Mouse (Mus musculus) erythroblast, adult 5-6 weeks (primary cell): Measurements from ENCODE around the gene Dusp15. TPM values are rescaled to one million over a fixed set of nuclear protein-coding genes. Genes with fewer than 3 reads are reported as not detected.

Source experiments
- ATAC-seq: replicated peaks from 2 replicates; pipeline ENCODE4 v1.8.0; 2016; ENCODE audit warnings: moderate number of reproducible peaks, mild to moderate bottlenecking, moderate TSS enrichment, inconsistent platforms; ENCODE audit not compliant: poor library complexity, low FRiP score, severe bottlenecking
- total RNA-seq, 2 experiments: library from RNA; stranded (forward) in 1 of 2; stranded (reverse) in 1 of 2; fragments of 150-400 nt in 1 of 2; fragments of 200-764, 138-1000 nt in 1 of 2; gene quantifications; 2 replicates each; pipeline versions ENCODE4 v1.2.3 to v1.2.4; 2015 to 2017; ENCODE audit warnings: low replicate concordance in 2 of 2

Gene Dusp15
- not detected in 2 replicates for total RNA-seq (2015; ENCODE audit: low replicate concordance)
- total RNA-seq (2017; ENCODE audit: low replicate concordance), result 0.17 TPM in 1 of 2 replicates, not detected in the other

DNA sequence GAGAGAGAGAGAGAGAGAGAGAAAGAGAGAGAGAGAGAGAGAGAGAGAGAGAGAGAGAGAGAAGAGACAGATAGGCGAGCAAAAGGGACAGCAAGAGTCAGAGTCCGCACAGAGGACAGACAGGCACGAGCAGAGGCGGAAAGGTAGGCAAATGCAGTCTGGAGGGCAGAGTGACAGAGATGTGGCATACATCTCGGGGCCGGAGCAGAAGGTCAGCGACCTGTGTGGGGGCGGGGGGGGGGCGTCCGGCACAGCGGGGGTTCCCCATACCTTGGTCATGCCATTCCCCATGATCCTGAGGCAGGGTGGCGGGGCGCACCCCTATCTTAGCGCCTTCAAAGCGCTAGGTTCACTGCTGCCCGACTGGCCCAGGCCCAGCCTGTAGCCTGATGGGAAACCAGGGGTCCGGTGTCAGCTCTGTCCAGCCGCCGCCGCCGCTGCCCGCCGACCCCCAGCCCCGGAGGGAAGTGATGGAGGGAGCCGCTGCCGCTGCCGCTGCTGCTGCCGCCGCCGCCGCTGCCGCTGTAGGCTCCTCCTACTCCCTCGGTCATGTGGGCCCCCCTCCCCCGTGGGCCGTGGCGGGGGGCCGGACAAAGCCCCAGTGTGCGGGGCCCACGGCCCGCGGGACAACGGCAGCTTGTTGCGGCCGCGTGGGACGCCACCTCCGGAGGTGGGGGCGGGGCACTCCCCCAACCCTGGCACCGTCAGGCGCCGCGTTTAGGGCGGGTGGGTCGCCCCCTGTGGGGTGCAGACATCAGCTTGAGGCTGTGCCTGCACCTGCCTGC is at the start of gene Dusp15:
Gene Dusp15, minus strand, starts transcription at position 634 of the 785 bp plus-strand sequence.
- ATAC-seq, result no peak

DNA sequence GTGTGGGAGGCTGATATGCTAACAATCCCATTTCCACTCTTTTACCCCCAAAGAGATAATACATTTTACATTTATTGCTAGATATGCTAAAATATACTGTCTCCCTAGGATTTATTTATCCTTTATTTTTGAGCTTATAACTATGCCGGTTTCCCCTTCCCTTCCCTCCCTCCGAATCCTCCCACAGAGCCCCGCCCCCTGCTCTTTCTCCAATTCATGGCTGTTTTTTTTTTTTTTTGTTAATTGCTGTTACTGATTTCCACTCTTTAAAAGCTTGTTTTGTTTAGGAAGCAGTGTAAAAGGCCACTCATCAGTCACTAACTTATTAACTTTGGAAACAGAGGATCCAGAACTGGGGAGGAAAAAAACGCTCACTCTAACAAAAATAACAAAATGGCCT is 45.5 kb upstream of the Dusp15 start:
- no peak for ATAC-seq

DNA sequence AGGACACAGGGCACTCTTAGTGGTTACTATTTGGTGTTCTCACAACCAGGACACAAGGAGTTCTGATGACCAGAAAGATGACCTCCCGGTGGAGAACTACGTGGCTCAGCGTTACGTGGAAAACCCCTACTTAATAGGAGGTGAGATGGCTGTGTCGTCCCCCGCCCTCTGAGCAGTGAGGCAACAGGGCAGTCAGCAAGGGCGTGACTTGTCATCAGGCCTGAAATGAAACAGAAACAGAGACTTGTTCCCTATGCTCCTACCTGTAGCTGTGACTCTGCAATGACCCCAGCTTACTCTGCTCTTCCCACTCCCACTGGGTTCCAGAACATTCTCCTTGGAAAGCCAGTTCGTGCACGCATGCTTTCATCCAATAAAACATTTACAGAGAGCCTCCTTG is 40.0 kb upstream of the Dusp15 start:
- no peak for ATAC-seq

DNA sequence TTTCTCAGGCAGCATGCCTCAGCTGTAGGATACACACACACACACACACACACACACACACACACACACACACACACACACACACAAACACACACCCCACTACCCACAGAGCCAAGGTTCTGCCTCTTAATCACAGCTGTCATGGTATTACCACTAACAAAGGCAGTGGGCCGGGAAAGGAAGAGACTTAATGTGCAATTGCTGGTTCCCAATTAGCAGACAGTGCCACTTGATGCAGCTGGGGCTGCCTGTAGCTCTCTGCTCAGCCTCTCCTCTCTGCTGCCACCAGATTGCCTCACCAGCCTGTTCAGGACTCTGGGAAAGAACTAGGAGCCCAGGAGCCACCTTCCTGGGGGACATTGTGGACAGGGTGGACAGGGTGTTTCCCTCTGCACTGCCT is 34.1 kb upstream of the Dusp15 start:
- ATAC-seq, result no peak

DNA sequence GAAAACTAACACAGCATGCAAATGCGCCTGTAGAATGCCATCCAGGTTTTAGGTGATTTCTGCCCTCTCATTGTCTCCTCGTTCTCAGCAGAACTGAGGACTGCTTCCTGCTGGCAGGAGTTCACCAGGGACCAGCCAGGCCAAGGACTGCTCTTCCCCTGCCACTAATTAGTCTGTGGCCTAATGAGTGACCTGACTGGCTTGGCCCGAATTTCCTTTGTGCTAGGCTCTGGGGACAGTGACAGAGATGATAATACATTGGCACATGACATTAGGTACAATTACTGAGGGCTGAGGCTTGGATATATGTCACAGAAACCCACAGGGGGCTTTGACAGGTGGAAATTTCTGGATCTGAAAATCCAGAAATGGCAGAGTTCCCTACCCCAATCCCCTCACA is 25.5 kb upstream of the Dusp15 start:
- ATAC-seq, result no peak

DNA sequence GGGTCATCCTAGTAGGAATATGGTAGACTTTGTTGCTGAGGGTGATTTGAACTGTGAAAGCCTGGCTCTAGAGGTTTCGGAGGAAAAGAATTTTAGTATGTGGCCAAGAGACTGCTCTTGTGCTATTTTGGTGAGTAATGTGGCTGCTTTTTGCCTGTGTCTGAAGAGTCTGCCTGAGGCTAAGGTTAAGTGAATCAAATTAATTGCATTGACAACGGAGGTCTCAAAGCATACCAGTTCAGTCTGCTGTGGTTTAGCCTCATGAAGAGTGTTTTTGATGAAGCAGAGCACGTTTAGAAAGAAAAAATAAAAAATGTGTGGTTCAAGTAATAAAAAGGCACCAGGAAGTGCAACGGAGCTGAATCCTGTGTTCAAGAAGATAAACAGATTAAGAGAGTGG is 14.1 kb upstream of the Dusp15 start:
- ATAC-seq, result no peak

DNA sequence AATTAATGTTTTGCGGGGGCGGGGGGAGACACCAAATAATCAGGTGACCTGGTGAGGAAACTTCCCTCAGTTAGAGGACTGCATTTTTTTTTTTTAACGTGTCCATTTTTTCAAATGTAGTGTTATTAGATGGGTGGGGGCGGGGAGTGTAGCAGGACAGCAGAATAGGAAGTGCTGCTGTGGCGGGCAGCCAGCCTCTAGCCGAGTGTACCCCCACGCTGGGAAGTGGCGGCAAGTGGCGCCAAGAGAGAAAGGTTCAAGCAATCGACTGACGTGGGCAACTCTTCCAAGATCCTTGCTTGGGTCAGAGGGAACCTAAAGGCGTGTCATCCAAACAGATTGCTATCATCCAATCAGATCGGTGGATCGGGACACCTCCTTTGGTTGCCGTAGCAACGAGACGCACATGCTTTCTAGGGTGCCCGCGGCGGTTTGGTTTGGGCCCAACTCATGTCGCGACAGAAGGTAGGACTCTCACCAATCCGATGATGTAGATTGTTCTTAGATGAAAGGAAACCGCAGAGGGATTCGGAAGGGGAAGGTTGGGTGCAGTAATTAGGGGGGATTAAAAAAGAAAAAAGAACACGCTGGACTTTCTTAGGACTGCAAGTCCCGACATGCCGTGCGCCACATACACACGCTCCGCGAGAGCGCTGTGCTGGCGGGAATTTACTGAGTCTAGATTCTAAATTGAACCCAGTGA is 10.7 kb upstream of the Dusp15 start, which contains the start of gene Ttll9:
Gene Ttll9, plus strand, starts transcription at position 395 of the 703 bp plus-strand sequence.
- ATAC-seq, result no peak

DNA sequence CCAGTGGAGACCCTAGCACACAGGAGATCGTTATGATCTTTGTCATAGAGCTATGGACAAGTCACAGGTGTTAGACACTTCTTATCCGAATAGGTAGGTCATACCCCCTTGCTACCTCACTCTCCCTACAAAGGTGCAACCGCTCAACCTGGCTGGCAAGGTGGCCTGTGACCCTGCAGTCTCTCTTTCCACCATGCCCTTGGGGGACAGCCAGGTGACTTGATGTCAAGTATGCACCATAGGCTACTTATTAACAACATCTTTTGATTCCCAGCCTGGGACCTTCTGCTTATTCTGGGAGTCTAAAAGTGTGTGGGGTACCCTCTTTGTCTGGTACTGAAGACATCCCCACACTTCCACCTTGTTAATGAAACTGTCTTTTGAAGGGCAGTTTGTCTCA is 6.6 kb upstream of the Dusp15 start:
- no peak for ATAC-seq

DNA sequence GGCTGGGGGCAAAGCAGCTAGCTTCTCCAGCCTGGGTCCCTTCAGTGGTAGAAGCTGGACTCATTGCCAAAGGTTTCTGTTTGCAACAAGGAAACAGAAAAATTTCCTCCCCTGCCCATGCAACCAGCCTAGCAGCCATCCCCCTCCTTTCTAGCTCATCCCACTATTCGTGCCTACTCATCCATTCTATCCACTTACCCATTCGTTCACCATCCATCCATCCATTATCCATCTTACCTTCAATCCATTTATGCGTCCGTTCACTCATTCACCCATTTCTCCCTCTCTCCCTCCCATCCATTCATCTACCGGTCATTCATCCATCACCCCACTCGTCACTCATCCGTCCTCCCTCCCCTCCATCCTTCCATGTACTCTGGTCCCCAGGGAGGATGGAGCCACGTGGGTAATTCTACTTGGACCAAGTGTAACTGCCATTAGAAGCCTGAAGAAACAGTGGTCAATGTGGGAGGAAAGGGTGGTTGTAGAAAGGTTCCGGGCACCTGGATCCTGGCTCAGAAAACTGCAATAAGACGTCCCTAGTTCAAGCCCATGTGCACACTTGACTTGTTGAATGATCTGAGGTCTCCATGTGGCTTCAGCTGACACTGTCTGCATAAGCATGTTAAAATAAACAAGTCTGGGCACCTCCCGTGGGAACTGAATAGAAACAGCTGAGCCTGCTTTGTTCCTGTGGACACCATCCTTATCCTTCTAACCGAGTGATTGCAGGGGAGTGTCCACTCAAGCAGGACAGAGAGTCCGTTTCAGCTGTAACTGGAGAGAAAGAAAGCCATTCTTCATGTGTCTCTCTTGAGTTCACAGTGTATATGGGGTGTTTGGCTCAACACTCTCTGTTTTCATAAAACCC is 587 bp upstream of the Dusp15 start:
- ATAC-seq, result no peak

DNA sequence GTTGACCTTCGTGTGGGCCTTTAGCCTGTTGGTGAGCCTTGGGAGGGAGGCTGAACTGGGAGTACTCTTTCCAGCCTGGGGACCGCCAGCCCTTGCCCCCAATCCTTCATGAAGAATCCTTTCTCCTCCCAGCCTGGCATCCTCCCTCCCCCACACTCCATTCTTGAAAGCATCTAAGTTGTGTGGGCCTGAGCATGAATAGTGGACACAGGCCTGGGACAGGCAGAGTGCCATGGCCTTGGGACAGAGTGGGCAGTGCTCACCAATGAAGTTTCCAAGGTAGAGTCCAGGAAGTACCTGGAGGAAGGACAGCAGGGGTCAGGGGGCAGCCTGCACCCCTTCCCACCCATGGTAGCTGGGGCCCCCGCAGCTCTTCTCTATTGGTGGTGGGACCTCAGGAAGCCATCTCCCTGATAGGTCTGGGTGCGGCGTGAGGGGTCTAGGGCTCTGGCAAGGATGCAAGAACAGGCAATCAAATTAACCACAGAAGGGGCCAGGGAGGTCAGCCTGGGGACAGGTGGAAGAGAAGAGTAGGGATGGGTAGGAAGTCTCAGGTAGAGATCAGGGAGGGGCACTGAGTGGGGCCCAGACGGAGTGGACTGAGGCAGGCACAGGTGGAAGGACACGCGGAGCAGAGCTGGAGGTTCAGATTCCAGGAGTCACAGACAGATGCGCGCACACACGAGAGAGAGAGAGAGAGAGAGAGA is 987 bp downstream of the Dusp15 start:
- ATAC-seq, result no peak

DNA sequence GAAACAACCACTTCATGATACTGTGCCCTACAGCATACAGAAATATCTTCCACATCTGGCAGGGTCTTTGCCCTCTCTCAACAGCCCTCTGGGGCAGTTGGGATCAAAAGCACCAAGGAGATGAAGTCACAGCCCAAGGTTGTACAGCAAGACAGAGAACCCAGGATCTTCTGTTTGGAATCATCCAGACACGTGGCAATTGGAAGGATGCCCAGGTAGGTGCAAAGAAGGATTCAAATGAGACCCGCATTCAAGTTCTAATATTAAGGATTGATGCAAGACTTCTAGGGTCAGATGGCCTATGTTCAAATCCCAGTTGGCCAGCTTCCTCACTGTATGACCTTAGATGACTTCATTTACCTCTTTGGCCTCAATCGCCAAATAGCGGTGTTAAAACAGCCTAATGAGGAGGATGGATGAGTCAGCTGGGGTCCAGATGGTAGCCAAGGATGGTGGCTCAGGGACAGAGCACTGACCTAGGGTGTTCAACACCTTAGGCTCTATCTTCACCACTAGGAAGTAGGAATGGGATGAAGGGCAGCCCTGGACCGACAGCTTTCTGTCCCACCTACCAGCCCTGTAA is 3.0 kb downstream of the Dusp15 start:
- ATAC-seq, result no peak

DNA sequence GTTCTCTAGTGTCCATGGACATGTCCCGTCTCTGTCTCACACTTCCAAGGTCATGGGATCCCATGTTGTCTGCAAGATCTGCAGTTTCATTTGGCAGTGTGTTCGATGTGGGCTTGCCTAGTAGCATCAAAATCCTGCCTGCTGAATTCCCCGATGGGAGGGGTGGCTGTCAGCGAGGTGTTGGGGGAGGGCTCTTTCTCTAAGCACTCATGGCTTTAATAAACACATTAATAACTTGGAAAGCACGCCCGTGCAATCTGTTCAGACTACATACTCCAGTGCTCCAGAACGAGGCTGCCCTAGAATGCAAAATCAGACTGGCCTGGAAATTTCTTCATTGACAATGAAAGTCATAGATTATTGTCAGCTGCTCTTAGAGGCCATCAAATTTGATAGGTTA is 4.4 kb downstream of the Dusp15 start:
- no peak for ATAC-seq

DNA sequence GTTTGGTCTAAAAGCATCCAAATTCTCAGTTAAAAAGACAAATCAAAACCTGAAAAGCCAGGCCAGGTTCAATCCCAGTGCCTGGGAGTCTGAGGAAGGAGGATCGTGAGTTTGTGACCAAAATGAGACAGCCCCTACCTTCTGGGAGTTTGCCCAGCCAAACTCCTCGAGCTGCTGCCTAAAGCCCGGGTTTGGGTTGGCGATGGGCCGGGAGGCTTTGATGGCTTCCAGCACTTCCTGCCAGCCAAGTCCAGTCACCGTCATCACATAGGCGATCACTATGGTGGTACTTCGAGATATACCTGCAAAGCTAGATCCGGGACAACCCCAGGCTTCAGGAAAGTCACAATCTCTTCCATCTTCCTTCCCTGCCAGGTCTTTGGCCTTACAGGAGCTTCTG is 7.5 kb downstream of the Dusp15 start:
- no peak for ATAC-seq

DNA sequence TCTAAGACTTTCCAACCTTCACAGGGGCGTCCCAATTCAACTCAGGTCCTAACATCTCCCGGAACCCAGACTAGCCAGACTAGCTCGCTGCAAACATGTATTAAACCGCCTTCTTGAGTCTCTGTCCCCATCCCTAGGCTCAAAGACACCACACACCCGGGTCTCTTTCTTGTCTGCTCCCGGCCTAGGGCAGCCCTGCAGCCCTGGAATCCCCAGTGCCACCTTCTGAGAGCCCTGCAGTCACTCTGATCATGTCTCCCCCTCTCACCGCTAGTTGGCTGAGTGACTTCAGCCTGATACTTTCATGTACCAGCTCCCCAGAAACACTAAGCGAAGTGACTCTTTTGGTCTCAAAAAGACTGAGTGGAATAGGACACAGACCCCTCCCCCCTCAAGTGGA is 7.9 kb downstream of the Dusp15 start:
- no peak for ATAC-seq

DNA sequence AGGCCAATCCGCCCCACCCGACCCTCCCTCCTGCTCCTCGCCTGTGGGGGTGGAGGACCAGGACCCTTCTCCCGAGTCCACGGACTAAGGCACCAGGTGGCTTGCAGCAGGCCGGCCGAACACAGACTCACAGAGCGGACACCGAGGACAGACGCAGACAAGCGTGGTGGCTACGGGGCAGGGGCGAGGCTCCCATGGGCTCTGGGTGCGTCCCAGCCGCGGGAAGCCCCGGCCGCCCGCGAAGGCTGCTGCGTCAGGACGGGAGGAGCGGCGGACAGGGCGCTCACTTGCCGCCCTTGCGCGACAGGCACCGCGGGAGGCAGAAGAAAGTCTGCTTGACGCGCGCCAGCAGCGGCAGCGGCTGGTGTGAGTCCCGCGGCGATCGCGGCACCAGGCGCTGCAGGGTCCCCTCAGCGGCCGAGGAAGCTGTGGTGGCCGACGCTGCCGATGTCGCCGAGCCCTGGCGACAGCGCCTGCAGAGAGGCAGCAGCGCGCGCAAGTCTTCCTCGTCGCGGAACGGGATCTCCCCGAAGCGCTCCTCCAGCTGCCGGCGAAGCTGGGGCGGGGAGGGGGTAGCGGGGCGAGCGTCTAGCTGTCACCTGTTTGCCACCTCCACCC is 8.5 kb downstream of the Dusp15 start:
- no peak for ATAC-seq

DNA sequence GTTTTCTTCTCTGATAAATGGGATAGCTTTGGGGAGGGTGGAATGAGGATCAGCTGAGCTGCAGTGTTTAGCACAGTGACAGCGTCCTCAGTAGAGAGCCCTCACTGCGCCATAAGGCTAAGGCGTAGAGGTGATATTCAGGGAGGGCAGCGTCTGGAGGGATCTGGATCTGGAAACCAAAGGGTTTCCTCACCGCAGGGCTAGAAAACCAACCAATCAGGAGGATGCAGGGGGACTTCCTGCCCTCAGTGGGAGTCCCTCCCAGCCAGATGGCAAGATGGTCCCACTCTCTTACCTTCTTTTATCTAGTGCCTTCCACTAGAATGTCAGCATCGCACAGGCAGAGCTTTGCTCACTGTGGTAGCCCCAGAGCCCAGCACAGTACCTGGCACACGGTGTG is 9.7 kb downstream of the Dusp15 start:
- no peak for ATAC-seq

DNA sequence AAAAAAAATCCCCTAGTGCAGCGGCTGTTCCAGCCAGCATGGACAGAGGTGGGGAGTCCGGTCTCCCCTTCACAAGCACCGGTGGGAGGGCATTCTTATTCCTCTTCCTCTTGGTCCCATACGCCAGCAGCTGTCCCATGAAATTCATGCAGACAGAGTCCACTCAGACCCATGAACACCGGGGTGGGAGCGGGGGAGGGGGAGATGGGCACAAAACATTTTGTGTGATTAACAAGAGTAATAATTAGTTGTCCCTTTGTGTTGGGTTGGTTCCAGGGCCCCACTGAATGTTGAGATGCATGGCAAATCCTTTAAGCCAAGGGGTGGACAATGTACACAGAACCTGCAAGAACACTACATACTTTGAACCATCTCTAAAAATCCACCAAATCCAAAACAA is 10.4 kb downstream of the Dusp15 start:
- no peak for ATAC-seq

DNA sequence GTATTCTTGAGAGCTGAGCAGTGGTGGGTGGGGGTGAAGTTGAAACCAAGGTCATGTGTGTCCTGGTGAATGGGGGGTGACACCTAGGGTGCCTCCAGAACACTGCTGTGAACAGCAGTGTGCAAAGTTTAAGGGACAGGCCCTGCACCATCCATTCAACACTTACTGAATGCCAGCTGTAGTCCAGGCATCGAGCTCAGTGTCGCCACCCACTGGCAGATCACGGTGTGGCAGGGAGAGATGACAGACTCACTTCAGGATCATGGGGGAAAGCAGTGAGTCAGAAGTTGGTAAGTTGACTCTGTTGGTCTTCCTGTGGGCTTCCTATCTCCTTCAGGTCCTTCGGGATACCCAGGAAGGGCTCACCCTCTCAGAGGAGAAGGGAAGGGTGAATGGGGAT is 11.7 kb downstream of the Dusp15 start:
- 0 out of 2 replicates have a peak, but pooled peaks have one; percentile 39 for ATAC-seq

DNA sequence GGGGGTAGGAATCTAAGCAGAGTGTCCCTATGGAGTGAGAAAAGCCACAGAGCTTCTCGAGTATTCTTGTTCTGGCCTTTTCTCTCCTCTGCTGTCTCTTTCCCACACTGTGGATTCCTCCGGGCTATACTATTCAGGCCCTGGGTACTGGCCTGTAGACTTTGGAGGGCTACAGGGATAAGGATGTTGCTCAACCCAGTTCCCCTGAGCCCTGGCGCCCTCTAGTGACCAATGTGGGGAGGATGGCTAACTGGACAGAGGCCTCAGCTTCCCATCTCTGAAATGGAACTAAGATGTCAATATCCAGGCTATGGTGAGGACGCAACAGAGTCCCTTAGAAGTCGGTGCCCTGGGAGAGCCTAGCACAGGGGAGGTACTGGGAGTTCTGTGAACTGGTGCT is 17.9 kb downstream of the Dusp15 start:
- 0 out of 2 replicates have a peak, but pooled peaks have one; percentile 20 for ATAC-seq
